Mouse (Mus musculus): ENCODE data around the gene Nkx2-3. TPM values are rescaled to one million over a fixed set of nuclear protein-coding genes. Genes with fewer than 3 reads are reported as not detected.

Gene Nkx2-3
- polyA plus RNA-seq, 1 experiment, result not detected

- no peaks in the 10 kb centered on the region for H3K9me3 ChIP-seq (ENCODE audit: control insufficient read depth, low read length)
- peaks cover 25% of the 10 kb centered on the region for H3K36me3 ChIP-seq (ENCODE audit: control insufficient read depth)
- H3K4me3 ChIP-seq (replicated peaks), result no peak overlapping the region
- peaks cover 6% of the 10 kb centered on the region for H3K4me1 ChIP-seq (ENCODE audit: control insufficient read depth)
- H3K27me3 ChIP-seq (ENCODE audit: control insufficient read depth), result 0 out of 2 replicates have a peak, but pooled peaks cover 3% of the 10 kb centered on the region
- no peak for TF ChIP-seq GATA1 (IDR thresholded peaks at IDR 0.05; ENCODE audit: low read length)
Measured at GRCm38 (mm10) chr19:43659632-43660031, 47.5 kb downstream of the Nkx2-3 start.

GRCm38 (mm10) chr19:43660774-43661173 is 48.6 kb downstream of the Nkx2-3 start:
- TF ChIP-seq GATA1 (IDR thresholded peaks at IDR 0.05; ENCODE audit: low read length) (no peak), TAL1 (IDR thresholded peaks at IDR 0.05; ENCODE audit: low read length) (no peak)
- 0 out of 2 replicates have a peak, but pooled peaks cover 3% of the 10 kb centered on the region for H3K27me3 ChIP-seq (ENCODE audit: control insufficient read depth)
- peaks cover 6% of the 10 kb centered on the region for H3K4me1 ChIP-seq (ENCODE audit: control insufficient read depth)
- no peaks in the 10 kb centered on the region for H3K9me3 ChIP-seq (ENCODE audit: control insufficient read depth, low read length)
- H3K36me3 ChIP-seq (ENCODE audit: control insufficient read depth), result peaks cover 31% of the 10 kb centered on the region
- H3K4me3 ChIP-seq (replicated peaks), result no peak overlapping the region

GRCm38 (mm10) chr19:43662176-43662967 is 50.2 kb downstream of the Nkx2-3 start:
- Histone ChIP-seq H3K27me3 (ENCODE audit: control insufficient read depth) (no peaks in the 10 kb centered on the region), H3K4me1 (ENCODE audit: control insufficient read depth) (peaks cover 6% of the 10 kb centered on the region), H3K9me3 (ENCODE audit: control insufficient read depth, low read length) (no peaks in the 10 kb centered on the region), H3K36me3 (ENCODE audit: control insufficient read depth) (peaks cover 42% of the 10 kb centered on the region), H3K4me3 (replicated peaks) (no peak overlapping the region)
- TF ChIP-seq GATA1 (IDR thresholded peaks at IDR 0.05; ENCODE audit: low read length), result no peak
- no peak for TF ChIP-seq TAL1 (IDR thresholded peaks at IDR 0.05; ENCODE audit: low read length)

GRCm38 (mm10) chr19:43663471-43663870 is 51.3 kb downstream of the Nkx2-3 start:
- H3K27me3 ChIP-seq (ENCODE audit: control insufficient read depth), result no peaks in the 10 kb centered on the region
- H3K9me3 ChIP-seq (ENCODE audit: control insufficient read depth, low read length), result no peaks in the 10 kb centered on the region
- peaks cover 6% of the 10 kb centered on the region for H3K4me1 ChIP-seq (ENCODE audit: control insufficient read depth)
- TF ChIP-seq GATA1 (IDR thresholded peaks at IDR 0.05; ENCODE audit: low read length) (no peak), TAL1 (IDR thresholded peaks at IDR 0.05; ENCODE audit: low read length) (no peak)
- H3K36me3 ChIP-seq (ENCODE audit: control insufficient read depth), result peaks cover 42% of the 10 kb centered on the region
- H3K4me3 ChIP-seq (replicated peaks), result no peak overlapping the region

Other genes with a start within 250 kb of the Nkx2-3 start
- gene Hpse2, start 224.0 kb upstream of the Nkx2-3 start, polyA plus RNA-seq (2012), result not detected in 2 replicates
- gene Cnnm1, start 171.9 kb upstream of the Nkx2-3 start, polyA plus RNA-seq (2012), result 0.02 TPM in 1 of 2 replicates, not detected in the other
- 0.14 and 0.20 TPM in 2 replicates for gene Got1, start 87.7 kb upstream of the Nkx2-3 start, polyA plus RNA-seq (2012)
- 3.1 and 4.6 TPM in 2 replicates for gene Slc25a28, start 62.6 kb downstream of the Nkx2-3 start, polyA plus RNA-seq (2012)
- 0.02 and 0.04 TPM in 2 replicates for gene Entpd7, start 77.3 kb downstream of the Nkx2-3 start, polyA plus RNA-seq (2012)
- 0.05 and 0.15 TPM in 2 replicates for gene Cutc, start 140.7 kb downstream of the Nkx2-3 start, polyA plus RNA-seq (2012)
- 0.16 and 0.39 TPM in 2 replicates for gene Cox15, start 140.7 kb downstream of the Nkx2-3 start, polyA plus RNA-seq (2012)
- gene Abcc2, start 169.9 kb downstream of the Nkx2-3 start, polyA plus RNA-seq (2012), result 0.01 TPM in 1 of 2 replicates, not detected in the other

Measured in erythroblast, embryonic 14.5 days (primary cell).